Mouse (Mus musculus) small intestine, adult 2 months (tissue): ENCODE measurements at regions not wholly inside any gene's neighbourhood (a gene's known extent, or its start where the extent isn't known, plus 50 kb on each side); places are given as distances from the start of the nearest gene placed in this dataset.

Source experiments
- H3K27ac ChIP-seq: fragments of 200-500 bp; 2 replicates; pipeline ENCODE4 v1.5.1; 2012; ENCODE audit warnings: low read depth, low read length, control low read depth, inconsistent platforms; ENCODE audit not compliant: insufficient read depth
- H3K27me3 ChIP-seq: fragments of 200-500 bp; 2 replicates; pipeline ENCODE4 v1.6.1; 2012; ENCODE audit warnings: mild to moderate bottlenecking, moderate library complexity, low read length, inconsistent platforms; ENCODE audit not compliant: control insufficient read depth, insufficient read depth
- H3K36me3 ChIP-seq: fragments of 200-500 bp; 2 replicates; pipeline ENCODE4 v1.6.1; 2012; ENCODE audit warnings: mild to moderate bottlenecking, low read length, control low read depth, inconsistent platforms; ENCODE audit not compliant: control insufficient read depth, insufficient read depth
- H3K4me1 ChIP-seq: fragments of 200-500 bp; 2 replicates; pipeline ENCODE4 v1.6.1; 2012; ENCODE audit warnings: low read length, inconsistent platforms, mixed read lengths; ENCODE audit not compliant: control insufficient read depth, insufficient read depth, insufficient read length
- H3K4me3 ChIP-seq: fragments of 200-500 bp; 2 replicates; pipeline ENCODE4 v1.5.1; 2012; ENCODE audit warnings: low read depth, mild to moderate bottlenecking, control low read depth, inconsistent platforms, low read length, moderate library complexity
- CTCF ChIP-seq: fragments of 200-500 bp; IDR thresholded peaks from 2 replicates; pipeline ENCODE4 v1.5.1; 2012; ENCODE audit warnings: low read depth, mild to moderate bottlenecking, control low read depth, inconsistent platforms, low read length, moderate library complexity, mixed read lengths; ENCODE audit not compliant: insufficient replicate concordance, insufficient read length; ENCODE audit errors: extremely low read depth
- POLR2A ChIP-seq: fragments of 200-500 bp; IDR thresholded peaks from 2 replicates; pipeline ENCODE4 v1.6.1; 2012; ENCODE audit warnings: low read depth, mild to moderate bottlenecking, control low read depth, inconsistent platforms, low read length, moderate library complexity
- WGBS: fragments of 180-500 bp; shearing (Covaris S2); methylation state at CpG from one replicate; pipeline ENCODE4 v1.1.7; 2018; 5-methylcytosine and 5-hydroxymethylcytosine counted together

GRCm38 (mm10) chr17:27308933-27309332 lies 104.7 kb upstream of the Lemd2 start:
- Histone ChIP-seq H3K4me1 (peaks cover 2% of the 10 kb centered on the region; the same call in 1 of the 2 replicates), H3K27ac (no peak overlapping the region), H3K36me3 (no peaks in the 10 kb centered on the region), H3K4me3 (no peak overlapping the region), H3K27me3 (no peaks in the 10 kb centered on the region)
- 52% methylated on average over 4 of the region's 4 CpGs for WGBS
- no peak for TF ChIP-seq CTCF
- no peak for TF ChIP-seq POLR2A

- Histone ChIP-seq H3K36me3 (no peaks in the 10 kb centered on the region), H3K27me3 (no peaks in the 10 kb centered on the region), H3K4me3 (no peak overlapping the region), H3K4me1 (peaks cover 4% of the 10 kb centered on the region), H3K27ac (no peak overlapping the region)
- 68% methylated on average over 3 of the region's 3 CpGs for whole genome bisulfite sequencing
- TF ChIP-seq POLR2A (no peak), CTCF (no peak)
These were observed 100.6 kb upstream of the Lemd2 start for GRCm38 (mm10) chr17:27304842-27305241.

GRCm38 (mm10) chr17:27303633-27304479 lies 99.6 kb upstream of the Lemd2 start:
- H3K4me3 ChIP-seq = no peak overlapping the region

GRCm38 (mm10) chr17:27303061-27303460 lies 98.8 kb upstream of the Lemd2 start:
- 93% methylated on average over 12 of the region's 12 CpGs for WGBS
- no peaks in the 10 kb centered on the region for H3K36me3 ChIP-seq

More at GRCm38 (mm10) chr17:27303633-27304479, 99.6 kb upstream of the Lemd2 start:
- Histone ChIP-seq H3K27me3 (no peaks in the 10 kb centered on the region), H3K36me3 (no peaks in the 10 kb centered on the region), H3K27ac (no peak overlapping the region), H3K4me1 (peaks cover 4% of the 10 kb centered on the region)
- TF ChIP-seq POLR2A (no peak), CTCF (no peak)
- 57% methylated on average over 17 of the region's 17 CpGs for WGBS

GRCm38 (mm10) chr17:27301376-27301775 lies 97.1 kb upstream of the Lemd2 start:
- H3K4me3 ChIP-seq = no peak overlapping the region
- H3K27ac ChIP-seq = no peak overlapping the region
- no peak for TF ChIP-seq CTCF
- no peak for TF ChIP-seq POLR2A
- WGBS = 46% methylated on average over 11 of the region's 11 CpGs
- no peaks in the 10 kb centered on the region for H3K27me3 ChIP-seq
- H3K36me3 ChIP-seq = no peaks in the 10 kb centered on the region
- peaks cover 4% of the 10 kb centered on the region for H3K4me1 ChIP-seq

More at GRCm38 (mm10) chr17:27303061-27303460, 98.8 kb upstream of the Lemd2 start:
- Histone ChIP-seq H3K27ac (no peak overlapping the region), H3K27me3 (no peaks in the 10 kb centered on the region), H3K4me3 (no peak overlapping the region), H3K4me1 (peaks cover 4% of the 10 kb centered on the region)
- TF ChIP-seq CTCF (no peak), POLR2A (no peak)

- H3K36me3 ChIP-seq = no peaks in the 10 kb centered on the region
- H3K27ac ChIP-seq = no peak overlapping the region
- 73% methylated on average over 4 of the region's 4 CpGs for WGBS
- no peak overlapping the region for H3K4me3 ChIP-seq
- H3K27me3 ChIP-seq = no peaks in the 10 kb centered on the region
- TF ChIP-seq POLR2A (no peak), CTCF (no peak)
- H3K4me1 ChIP-seq = peaks cover 4% of the 10 kb centered on the region
These were observed 95.0 kb upstream of the Lemd2 start for GRCm38 (mm10) chr17:27299297-27299696.

- 80% methylated on average over 10 of the region's 10 CpGs for WGBS
- no peaks in the 10 kb centered on the region for H3K27me3 ChIP-seq
- peaks cover 4% of the 10 kb centered on the region for H3K4me1 ChIP-seq
- H3K36me3 ChIP-seq = no peaks in the 10 kb centered on the region
- no peak overlapping the region for H3K27ac ChIP-seq
- TF ChIP-seq CTCF = no peak
- TF ChIP-seq POLR2A = no peak
- H3K4me3 ChIP-seq = no peak overlapping the region
These were observed 94.1 kb upstream of the Lemd2 start for GRCm38 (mm10) chr17:27298351-27298750.

- TF ChIP-seq POLR2A (no peak), CTCF (no peak)
- 90% methylated on average over 5 of the region's 5 CpGs for WGBS
- H3K27me3 ChIP-seq = no peaks in the 10 kb centered on the region
- no peak overlapping the region for H3K4me3 ChIP-seq
- peaks cover 4% of the 10 kb centered on the region for H3K4me1 ChIP-seq
- H3K27ac ChIP-seq = no peak overlapping the region
- H3K36me3 ChIP-seq = no peaks in the 10 kb centered on the region
These were observed 91.9 kb upstream of the Lemd2 start for GRCm38 (mm10) chr17:27296156-27296555.
